ENCODE assay signal across 11 mouse cellular contexts in genomic region chr5:119359709-119360108, GRCm38 (mm10).
DNase-seq lines count a peak whose midpoint lies in the region; ATAC-seq lines count a peak whose summit lies in the region.
"Had no signal": no experiment of that assay in that cellular context is flagged by ENCODE, and none has a peak within 500 bp of the region (broad histone marks: within the 10 kb centered on the region; RNA-seq: fewer than 3 reads in every experiment).

No protein-coding gene starts in this region.

- 0 out of 4 replicates have a peak overlapping the region, but pooled peaks of 1 of the 2 experiments have one; percentile 33 for H3K27ac ChIP-seq in heart, embryonic 14.5 days (replicated peaks in 1 of 2; ENCODE audit: control insufficient read depth in 1 of 2, insufficient read depth in 1 of 2, low read depth in 2 of 2, low read length in 2 of 2)
- H3K27ac ChIP-seq: liver, embryonic 13.5 days had no signal

- no peak for DNase-seq in heart, postnatal 36 days
- DNase-seq in CD8-positive naive resting alpha-beta T cell, adult 2 months (ENCODE audit: low read depth in 2 of 2, low spot score in 2 of 2) = peak; percentile 42 to 54
- DNase-seq in brain, adult 2 months (ENCODE audit: low read depth, low spot score) = peak; percentile 8
- no peak for DNase-seq in left cerebral cortex, postnatal 10 days (ENCODE audit: extremely low spot score in 1 of 2, low spot score in 2 of 2)
- no peak for DNase-seq in left cerebral cortex, adult 18-20 months (ENCODE audit: low spot score in 2 of 2)
- DNase-seq in embryo, embryonic 10 days (ENCODE audit: low spot score) = no peak
- DNase-seq: cerebellum, adult 9-10 months; liver, embryonic 13.5 days had no signal

- H3K9ac ChIP-seq in heart, embryonic 14.5 days (ENCODE audit: low read length) = no peak overlapping the region
- H3K9ac ChIP-seq: liver, embryonic 13.5 days had no signal

- H3K36me3 ChIP-seq in heart, embryonic 14.5 days (ENCODE audit: control insufficient read depth, insufficient read depth, low read length) = no peaks in the 10 kb centered on the region
- H3K36me3 ChIP-seq: liver, embryonic 13.5 days had no signal

- ATAC-seq in heart, embryonic 14.5 days (ENCODE audit: insufficient number of reproducible peaks, insufficient read depth, low FRiP score, low read depth) = no peak
- 0 out of 2 replicates have a peak, but pooled peaks have one; percentile 59 for ATAC-seq in megakaryocyte-erythroid progenitor cell, adult 5-6 weeks (replicated peaks; ENCODE audit: low FRiP score, low TSS enrichment, poor library complexity, severe bottlenecking)
- ATAC-seq: inflammation-experienced regulatory T-cells, adult 6 months had no signal

- 9% methylated on average over 5 of the region's 5 CpGs for WGBS in heart, embryonic 14.5 days

- peak overlapping the region; percentile 36; the same call in 1 of the 2 replicates for H3K4me2 ChIP-seq in heart, embryonic 14.5 days (ENCODE audit: low read length)
- H3K4me2 ChIP-seq: liver, embryonic 13.5 days had no signal

- H3K4me1 ChIP-seq in heart, embryonic 14.5 days (ENCODE audit: control insufficient read depth in 2 of 2, insufficient read depth in 2 of 2, low read length in 2 of 2) = peaks cover 0 to 5% of the 10 kb centered on the region in 2 experiments; a peak in 1 of 4 replicates
- H3K4me1 ChIP-seq: liver, embryonic 13.5 days had no signal

- intact Hi-C loops in heart, postnatal 36 days (cut with DNase I) = no loop called here
- intact Hi-C loops in left cerebral cortex, postnatal 10 days (cut with DNase I) = no loop called here

- no peak overlapping the region for H3K4me3 ChIP-seq in heart, embryonic 14.5 days (ENCODE audit: control insufficient read depth in 1 of 2, insufficient read depth in 1 of 2, low read depth in 1 of 2, low read length in 2 of 2)
- H3K4me3 ChIP-seq: liver, embryonic 13.5 days had no signal

- H3K27me3 ChIP-seq in heart, embryonic 14.5 days (ENCODE audit: control insufficient read depth, insufficient read depth, low read length) = no peaks in the 10 kb centered on the region
- H3K27me3 ChIP-seq: liver, embryonic 13.5 days had no signal

- no peaks in the 10 kb centered on the region for H3K9me3 ChIP-seq in heart, embryonic 14.5 days (ENCODE audit: control insufficient read depth, low read length)
- H3K9me3 ChIP-seq: liver, embryonic 13.5 days had no signal

Comparison
In these comparisons a context has a peak if more than half of its experiments do, and no peak if none do; other contexts are left out.
1. DNase-seq: peak in CD8-positive naive resting alpha-beta T cell, adult 2 months (2 of 2) and brain, adult 2 months (single experiment); none in heart, postnatal 36 days (0 of 2), left cerebral cortex, postnatal 10 days (0 of 2), left cerebral cortex, adult 18-20 months (0 of 2) and embryo, embryonic 10 days (single experiment).